Mouse (Mus musculus) intestine, embryonic 16.5 days (tissue): ENCODE data around the gene Cul4a. TPM values are rescaled to one million over a fixed set of nuclear protein-coding genes. Genes with fewer than 3 reads are reported as not detected.
"Not testable (repeated sequence)": the region's sequence is repeated elsewhere in the genome, so short reads cannot be mapped to it uniquely, and the experiment has no call there.

ENCODE experiments used
- ATAC-seq: fragments of 200-750 bp; cut with Nextera tagmentation; 2 replicates; pipeline ENCODE4 v1.8.0; 2017; ENCODE audit warnings: moderate TSS enrichment, moderate library complexity
- H3K27ac ChIP-seq: fragments of 300-500 bp; sonication (generic); 2 replicates; pipeline ENCODE4 v1.5.1; 2014; ENCODE audit warnings: mild to moderate bottlenecking, low read length
- H3K27me3 ChIP-seq: fragments of 300-500 bp; sonication (generic); replicated peaks from 2 replicates; pipeline ENCODE4 v1.6.1; 2014; ENCODE audit warnings: low read length, control low read depth, mixed read lengths; ENCODE audit not compliant: control insufficient read depth, insufficient read depth
- H3K36me3 ChIP-seq: fragments of 300-500 bp; sonication (generic); 2 replicates; pipeline ENCODE4 v1.6.1; 2014; ENCODE audit warnings: low read length, control low read depth; ENCODE audit not compliant: control insufficient read depth, insufficient read depth
- H3K4me1 ChIP-seq: fragments of 300-500 bp; sonication (generic); 2 replicates; pipeline ENCODE4 v1.6.1; 2014; ENCODE audit warnings: low read length, control low read depth, mixed read lengths; ENCODE audit not compliant: control insufficient read depth, insufficient read depth
- H3K4me2 ChIP-seq: fragments of 300-500 bp; sonication (generic); 2 replicates; pipeline ENCODE4 v1.6.1; 2014; ENCODE audit warnings: low read depth, low read length, control low read depth
- H3K4me3 ChIP-seq: fragments of 300-500 bp; sonication (generic); 2 replicates; pipeline ENCODE4 v1.5.1; 2014; ENCODE audit warnings: mild to moderate bottlenecking, low read length
- H3K9ac ChIP-seq: fragments of 300-500 bp; sonication (generic); 2 replicates; pipeline ENCODE4 v1.6.1; 2014; ENCODE audit warnings: low read depth, low read length
- H3K9me3 ChIP-seq: fragments of 300-500 bp; sonication (generic); 2 replicates; pipeline ENCODE4 v1.6.1; 2016; ENCODE audit warnings: low read length, control low read depth; ENCODE audit not compliant: control insufficient read depth
- WGBS: fragments of 180-500 bp; shearing (Covaris S2); extraction: QIAGEN DNeasy Blood & Tissue Kit; methylation state at CpG from one replicate; pipeline ENCODE4 v1.1.7; 2014; 5-methylcytosine and 5-hydroxymethylcytosine counted together
- polyA plus RNA-seq: library from polyadenylated mRNA; unstranded; fragments of >200 nt; fragmentation: Nextera tagmentation; extraction: Ambion mirVana; gene quantifications from 2 replicates; pipeline ENCODE4 v1.2.1, GENCODE M21; 2015

The Cul4a gene
- 81.5 and 84.7 TPM in 2 replicates for polyA plus RNA-seq

GRCm38 (mm10) chr8:13105087-13105881 is at the start of gene Cul4a, which contains the start of gene Pcid2:
Gene Cul4a, plus strand, starts transcription at chr8:13105621.
Gene Pcid2, minus strand, starts transcription at chr8:13105459.
- Histone ChIP-seq H3K4me3 (peak within 1 kb of the TSS; percentile 98), H3K9ac (peak within 1 kb of the TSS; percentile 98), H3K4me1 (peaks cover 11% of the 10 kb centered on the region), H3K36me3 (no peaks in the 10 kb centered on the region), H3K4me2 (peak within 1 kb of the TSS; percentile 95), H3K9me3 (no peaks in the 10 kb centered on the region), H3K27ac (peak within 1 kb of the TSS; percentile 98), H3K27me3 (no peaks in the 10 kb centered on the region)
- peak; percentile 95 for ATAC-seq
- WGBS, result under 1% methylated on average over 78 of the region's 87 CpGs

DNA sequence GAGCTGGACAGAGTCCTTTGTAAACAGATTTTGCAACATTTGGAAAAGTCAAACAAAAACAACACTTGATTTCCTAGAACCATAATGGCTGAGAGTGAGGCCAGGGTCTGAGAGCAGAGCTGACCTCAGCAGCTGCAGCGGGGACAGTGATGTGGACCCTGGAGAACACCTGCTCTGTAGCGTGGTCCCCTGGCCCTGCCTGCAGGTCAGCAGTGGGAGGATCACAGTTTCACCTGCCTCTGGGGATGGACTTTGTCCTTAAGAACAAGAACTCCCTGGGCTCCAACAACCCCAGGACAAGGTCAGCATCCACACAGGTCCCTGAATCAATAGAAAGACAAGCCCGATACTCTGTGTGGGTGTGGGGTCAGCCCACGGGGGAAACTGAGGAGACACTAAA is 48.1 kb upstream of the Cul4a start:
- no peak overlapping the region for H3K4me3 ChIP-seq
- H3K27me3 ChIP-seq, result no peaks in the 10 kb centered on the region
- WGBS, result 72% methylated on average over 4 of the region's 4 CpGs
- H3K27ac ChIP-seq, result no peak overlapping the region
- no peaks in the 10 kb centered on the region for H3K9me3 ChIP-seq
- no peak for ATAC-seq
- no peak overlapping the region for H3K9ac ChIP-seq
- H3K4me2 ChIP-seq, result no peak overlapping the region
- peaks cover 6% of the 10 kb centered on the region; the same call in 1 of the 2 replicates for H3K4me1 ChIP-seq
- H3K36me3 ChIP-seq, result no peaks in the 10 kb centered on the region

DNA sequence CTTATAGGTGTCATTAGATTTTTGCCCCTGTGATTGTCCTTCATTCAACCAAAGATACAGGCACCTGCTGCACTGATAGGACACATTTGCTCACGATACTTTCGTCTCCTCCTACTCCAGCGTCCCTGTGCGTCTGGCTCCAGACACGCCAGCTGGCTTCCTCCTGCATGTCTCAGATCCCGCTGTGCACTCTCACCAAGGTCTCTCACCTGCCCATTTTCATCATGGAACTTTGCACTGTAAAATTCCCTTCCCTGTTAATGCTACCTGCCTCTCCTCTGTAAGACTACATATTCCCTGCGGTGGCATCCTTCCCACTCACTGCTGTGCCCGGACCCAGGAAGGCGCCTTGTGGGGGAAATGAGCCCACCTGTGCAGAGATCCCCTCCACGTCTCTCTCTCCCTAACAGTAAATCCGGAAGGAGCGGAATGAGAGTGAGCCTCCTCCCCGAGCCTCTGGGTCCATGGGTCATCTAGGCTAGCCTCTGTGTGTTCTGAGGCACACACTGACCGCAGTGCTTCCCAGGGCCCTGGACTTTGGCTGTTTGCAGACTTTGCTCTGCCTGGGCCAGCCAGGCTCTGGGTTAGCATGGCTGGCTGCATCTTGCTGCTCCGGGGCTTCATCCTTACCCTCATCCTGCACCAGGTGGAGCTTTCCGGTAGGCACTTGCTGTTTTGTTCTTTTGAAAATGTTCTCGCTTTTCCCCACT is 44.8 kb upstream of the Cul4a start, which contains the start of gene Proz:
Gene Proz, plus strand, starts transcription at position 474 of the 710 bp plus-strand sequence.
- no peaks in the 10 kb centered on the region for H3K36me3 ChIP-seq
- H3K4me2 ChIP-seq, result peak within 1 kb of the TSS; percentile 31
- peak; percentile 96 for ATAC-seq
- H3K27ac ChIP-seq, result peak within 1 kb of the TSS; percentile 88
- peaks cover 6% of the 10 kb centered on the region; the same call in 1 of the 2 replicates for H3K4me1 ChIP-seq
- peak within 1 kb of the TSS; percentile 42; the same call in 1 of the 2 replicates for H3K9ac ChIP-seq
- H3K9me3 ChIP-seq, result no peaks in the 10 kb centered on the region
- peak within 1 kb of the TSS; percentile 26 for H3K4me3 ChIP-seq
- H3K27me3 ChIP-seq, result no peaks in the 10 kb centered on the region
- WGBS, result 64% methylated on average over 17 of the region's 17 CpGs

DNA sequence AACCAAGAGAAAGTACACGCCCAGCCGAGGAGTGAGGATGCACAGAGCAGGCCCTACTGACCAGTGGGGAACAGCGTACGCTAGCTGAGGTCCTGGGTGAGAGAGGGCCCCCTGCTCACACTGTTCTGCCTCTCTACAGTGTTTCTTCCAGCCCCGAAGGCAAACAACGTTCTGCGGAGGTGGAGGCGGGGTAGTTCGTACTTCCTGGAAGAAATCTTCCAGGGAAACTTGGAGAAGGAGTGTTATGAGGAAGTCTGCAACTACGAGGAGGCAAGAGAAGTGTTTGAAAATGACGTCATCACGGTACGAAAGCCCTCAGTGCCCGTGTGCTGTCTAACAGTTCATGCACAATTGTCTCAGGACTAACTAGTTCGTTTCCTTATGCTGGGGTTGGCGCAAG is 42.3 kb upstream of the Cul4a start:
- H3K4me1 ChIP-seq, result peaks cover 3% of the 10 kb centered on the region; the same call in 1 of the 2 replicates
- no peak overlapping the region; the same call in 1 of the 2 replicates for H3K27ac ChIP-seq
- H3K4me2 ChIP-seq, result no peak overlapping the region
- 58% methylated on average over 16 of the region's 16 CpGs for WGBS
- no peak overlapping the region for H3K9ac ChIP-seq
- no peak overlapping the region for H3K4me3 ChIP-seq
- H3K27me3 ChIP-seq, result no peaks in the 10 kb centered on the region
- H3K36me3 ChIP-seq, result no peaks in the 10 kb centered on the region
- ATAC-seq, result no peak
- H3K9me3 ChIP-seq, result no peaks in the 10 kb centered on the region

DNA sequence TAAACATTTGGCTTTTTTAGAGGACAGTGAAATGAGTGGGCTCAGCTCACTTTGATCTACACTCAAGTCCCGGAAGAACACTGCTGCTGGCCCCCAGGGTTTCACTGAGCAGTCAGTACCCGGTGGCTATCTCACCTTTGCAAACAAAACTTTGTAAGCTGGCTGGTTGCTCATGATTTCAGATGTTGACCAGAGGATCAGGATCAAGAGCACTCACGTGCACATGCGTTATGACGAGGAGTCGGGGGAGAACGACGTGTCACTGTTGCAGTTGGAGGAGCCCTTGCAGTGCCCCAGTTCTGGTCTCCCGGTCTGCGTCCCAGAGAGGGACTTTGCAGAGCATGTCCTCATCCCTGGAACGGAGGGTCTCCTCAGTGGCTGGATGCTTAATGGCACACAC is 32.2 kb upstream of the Cul4a start:
- 0 out of 2 replicates have a peak, but pooled peaks cover 4% of the 10 kb centered on the region for H3K36me3 ChIP-seq
- no peak for ATAC-seq

DNA sequence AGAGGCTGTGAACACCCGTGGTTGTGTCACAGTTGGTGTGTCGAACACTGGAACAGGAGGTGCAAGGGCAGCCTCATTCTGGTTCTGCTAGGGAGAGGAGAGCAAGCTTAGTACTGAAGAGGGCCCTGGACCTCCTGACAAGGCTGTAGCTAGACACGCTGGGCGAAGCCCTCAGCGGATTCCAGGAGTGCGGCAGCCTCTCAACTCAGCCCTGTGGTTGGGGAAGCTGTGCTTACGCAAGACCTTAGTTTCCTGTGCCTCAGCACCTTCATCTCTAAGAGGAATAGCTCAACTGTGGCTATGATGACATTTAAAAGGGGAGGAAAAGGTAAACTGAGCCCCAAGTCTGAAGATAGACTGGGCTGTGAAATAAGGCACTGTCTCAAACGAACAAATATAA is 30.4 kb upstream of the Cul4a start:
- no peak for ATAC-seq
- Histone ChIP-seq H3K4me2 (no peak overlapping the region), H3K27ac (no peak overlapping the region), H3K9ac (no peak overlapping the region), H3K36me3 (0 out of 2 replicates have a peak, but pooled peaks cover 7% of the 10 kb centered on the region), H3K27me3 (no peaks in the 10 kb centered on the region), H3K4me1 (no peaks in the 10 kb centered on the region), H3K9me3 (no peaks in the 10 kb centered on the region), H3K4me3 (no peak overlapping the region)
- 93% methylated on average over 8 of the region's 8 CpGs for WGBS

More for the DNA sequence above, 32.2 kb upstream of the Cul4a start:
- no peak overlapping the region for H3K9ac ChIP-seq
- 76% methylated on average over 11 of the region's 11 CpGs for WGBS
- H3K4me3 ChIP-seq, result no peak overlapping the region
- H3K4me2 ChIP-seq, result no peak overlapping the region
- no peaks in the 10 kb centered on the region for H3K9me3 ChIP-seq
- H3K27ac ChIP-seq, result no peak overlapping the region
- H3K27me3 ChIP-seq, result no peaks in the 10 kb centered on the region
- H3K4me1 ChIP-seq, result no peaks in the 10 kb centered on the region

DNA sequence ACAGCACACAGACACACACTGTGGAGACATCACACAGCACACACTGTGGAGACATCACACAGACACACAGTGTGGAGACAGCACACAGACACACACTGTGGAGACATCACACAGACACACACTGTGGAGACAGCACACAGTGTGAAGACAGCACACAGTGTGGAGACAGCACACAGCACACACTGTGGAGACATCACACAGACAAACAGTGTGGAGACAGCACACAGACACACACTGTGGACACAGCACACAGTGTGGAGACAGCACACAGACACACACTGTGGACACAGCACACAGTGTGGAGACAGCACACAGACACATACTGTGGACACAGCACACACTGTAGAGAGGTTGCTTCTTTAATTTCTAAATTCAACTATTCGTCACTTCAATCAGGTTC is 29.8 kb upstream of the Cul4a start:
- not testable (repeated sequence) for H3K4me1 ChIP-seq, H3K9me3 ChIP-seq, H3K9ac ChIP-seq, H3K27me3 ChIP-seq, H3K36me3 ChIP-seq, H3K4me3 ChIP-seq, ATAC-seq, H3K27ac ChIP-seq, H3K4me2 ChIP-seq
- 95% methylated on average over 1 of the region's 1 CpGs for WGBS

- Histone ChIP-seq H3K4me3 (no peak overlapping the region), H3K4me2 (no peak overlapping the region), H3K9me3 (no peaks in the 10 kb centered on the region), H3K27ac (no peak overlapping the region), H3K9ac (no peak overlapping the region), H3K4me1 (no peaks in the 10 kb centered on the region), H3K36me3 (0 out of 2 replicates have a peak, but pooled peaks cover 21% of the 10 kb centered on the region), H3K27me3 (no peaks in the 10 kb centered on the region)
- 85% methylated on average over 7 of the region's 7 CpGs for WGBS
- no peak for ATAC-seq
These were observed 27.9 kb upstream of the Cul4a start for GRCm38 (mm10) chr8:13077542-13077941.

- Histone ChIP-seq H3K36me3 (no peaks in the 10 kb centered on the region), H3K9ac (peak overlapping the region; percentile 95), H3K4me1 (peaks cover 11% of the 10 kb centered on the region), H3K9me3 (no peaks in the 10 kb centered on the region), H3K4me3 (peak overlapping the region; percentile 98), H3K27ac (peak overlapping the region; percentile 98), H3K27me3 (no peaks in the 10 kb centered on the region), H3K4me2 (peak overlapping the region; percentile 95)
- 0% methylated on average over 45 of the region's 45 CpGs for WGBS
- peak; percentile 78 for ATAC-seq
These were observed 732 bp upstream of the Cul4a start for GRCm38 (mm10) chr8:13104691-13105086.
